Mouse (Mus musculus): ENCODE measurements around the gene Grik1. TPM values are rescaled to one million over a fixed set of nuclear protein-coding genes. Genes with fewer than 3 reads are reported as not detected.

The Grik1 gene
- polyA plus RNA-seq (2012; rRNA removed): 2.3 and 2.4 TPM in 2 replicates

DNA sequence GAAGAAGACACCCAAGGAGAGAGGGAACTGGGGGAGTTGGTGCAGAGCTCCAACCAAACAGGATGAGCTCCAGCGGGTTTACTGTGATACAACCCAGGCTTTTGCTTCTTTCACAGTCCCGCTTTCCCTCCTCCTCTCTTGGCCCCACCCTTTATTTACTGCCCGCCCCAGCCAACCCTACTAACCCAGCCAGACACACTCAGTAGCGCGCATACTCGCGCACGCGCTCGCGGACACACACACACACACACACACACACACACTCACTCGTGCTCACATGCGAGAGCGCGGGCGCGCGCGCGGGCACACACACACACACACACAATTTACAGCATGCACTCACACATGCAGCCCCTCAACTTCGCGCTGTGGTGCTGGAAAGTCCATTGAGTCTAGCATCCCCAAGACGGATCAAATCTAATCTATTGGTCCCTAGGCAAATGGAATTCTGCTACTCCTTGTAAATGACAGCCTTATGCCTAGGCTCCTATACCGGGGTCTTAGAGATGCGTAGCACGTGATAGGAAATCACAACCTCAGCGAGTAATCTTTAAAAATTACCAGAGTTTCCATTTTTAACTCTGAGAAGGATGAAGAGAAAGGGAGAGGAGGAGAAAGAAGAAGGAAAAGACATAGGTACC is at the start of gene Grik1:
TSS of gene Grik1 (minus strand) at position 134 of the 641 bp plus-strand sequence.

Other genes with a start within 250 kb of the Grik1 start
- not detected in 2 replicates for gene Cldn17, start 216.7 kb upstream of the Grik1 start, polyA plus RNA-seq (2012; rRNA removed)

Data from central nervous system, embryonic 11.5 days (tissue).